Mouse (Mus musculus) heart, postnatal 0 days (tissue): ENCODE measurements around the gene Ccl22.

Experiments used
- CTCF ChIP-seq: IDR thresholded peaks from 2 replicates; pipeline ENCODE4 v1.5.1; 2016; ENCODE audit warnings: antibody characterized with exemption, control low read depth, low read depth
- EP300 ChIP-seq: IDR thresholded peaks from 2 replicates; pipeline ENCODE4 v1.6.1; 2016; ENCODE audit warnings: antibody characterized with exemption, low read depth

- no peak for TF ChIP-seq EP300
- no peak for TF ChIP-seq CTCF
Observed at GRCm38 (mm10) chr8:94794782-94795181, 49.4 kb downstream of the Ccl22 start.
